Mouse (Mus musculus) midbrain, embryonic 14.5 days (tissue): ENCODE results near the gene Oxnad1. TPM values are rescaled to one million over a fixed set of nuclear protein-coding genes. Genes with fewer than 3 reads are reported as not detected.
"Not testable (repeated sequence)": the region's sequence is repeated elsewhere in the genome, so short reads cannot be mapped to it uniquely, and the experiment has no call there.

Experiments
- ATAC-seq: fragments of 200-750 bp; cut with Nextera tagmentation; 2 replicates; pipeline ENCODE4 v1.8.0; 2017; ENCODE audit warnings: moderate number of reproducible peaks, moderate library complexity; ENCODE audit not compliant: low FRiP score, low TSS enrichment
- DNase-seq: peaks from one replicate; pipeline ENCODE4 v3.0.0-alpha.2; 2015
- H3K27ac ChIP-seq: fragments of 300-500 bp; sonication (generic); replicated peaks from 2 replicates; pipeline ENCODE4 v1.5.1; 2014; ENCODE audit warnings: mild to moderate bottlenecking, low read depth, low read length, moderate library complexity
- H3K27me3 ChIP-seq: fragments of 300-500 bp; sonication (generic); 2 replicates; pipeline ENCODE4 v1.6.1; 2014; ENCODE audit warnings: low read length, control low read depth, mixed read lengths; ENCODE audit not compliant: control insufficient read depth, insufficient read depth
- H3K36me3 ChIP-seq: fragments of 300-500 bp; sonication (generic); 2 replicates; pipeline ENCODE4 v1.6.1; 2014; ENCODE audit warnings: low read length, control low read depth; ENCODE audit not compliant: control insufficient read depth, insufficient read depth
- H3K4me1 ChIP-seq: fragments of 300-500 bp; sonication (generic); 2 replicates; pipeline ENCODE4 v1.6.1; 2014; ENCODE audit warnings: mild to moderate bottlenecking, antibody characterized with exemption, low read length, control low read depth; ENCODE audit not compliant: control insufficient read depth, insufficient read depth
- H3K4me2 ChIP-seq: fragments of 300-500 bp; sonication (generic); 2 replicates; pipeline ENCODE4 v1.6.1; 2014; ENCODE audit warnings: mild to moderate bottlenecking, low read length, moderate library complexity
- H3K4me3 ChIP-seq: fragments of 300-500 bp; sonication (generic); replicated peaks from 2 replicates; pipeline ENCODE4 v1.5.1; 2014; ENCODE audit warnings: low read depth, low read length
- H3K9ac ChIP-seq: fragments of 300-500 bp; sonication (generic); replicated peaks from 2 replicates; pipeline ENCODE4 v1.6.1; 2014; ENCODE audit warnings: mild to moderate bottlenecking, low read length, moderate library complexity
- H3K9me3 ChIP-seq: fragments of 300-500 bp; sonication (generic); 2 replicates; pipeline ENCODE4 v1.6.1; 2016; ENCODE audit warnings: low read length, control low read depth, mixed read lengths; ENCODE audit not compliant: control insufficient read depth
- WGBS: fragments of 180-500 bp; shearing (Covaris S2); extraction: QIAGEN DNeasy Blood & Tissue Kit; methylation state at CpG from one replicate; pipeline ENCODE4 v1.1.7; 2014; 5-methylcytosine and 5-hydroxymethylcytosine counted together
- polyA plus RNA-seq: library from polyadenylated mRNA; unstranded; fragments of >200 nt; fragmentation: Nextera tagmentation; extraction: Ambion mirVana; gene quantifications from 2 replicates; pipeline ENCODE4 v1.2.1, GENCODE M21; 2014

Oxnad1 gene
- polyA plus RNA-seq, 1 experiment from 2014 or later, result 11.7 TPM

- Histone ChIP-seq H3K9me3 (no peaks in the 10 kb centered on the region), H3K27me3 (no peaks in the 10 kb centered on the region), H3K9ac (no peak overlapping the region), H3K4me3 (no peak overlapping the region), H3K4me1 (no peaks in the 10 kb centered on the region), H3K36me3 (no peaks in the 10 kb centered on the region), H3K4me2 (no peak overlapping the region), H3K27ac (no peak overlapping the region)
- DNase-seq (peak; percentile 3), ATAC-seq (no peak)
- 45% methylated on average over 2 of the region's 2 CpGs for WGBS
Observed at GRCm38 (mm10) chr14:32121920-32122315, 36.7 kb downstream of the Oxnad1 start.

DNA sequence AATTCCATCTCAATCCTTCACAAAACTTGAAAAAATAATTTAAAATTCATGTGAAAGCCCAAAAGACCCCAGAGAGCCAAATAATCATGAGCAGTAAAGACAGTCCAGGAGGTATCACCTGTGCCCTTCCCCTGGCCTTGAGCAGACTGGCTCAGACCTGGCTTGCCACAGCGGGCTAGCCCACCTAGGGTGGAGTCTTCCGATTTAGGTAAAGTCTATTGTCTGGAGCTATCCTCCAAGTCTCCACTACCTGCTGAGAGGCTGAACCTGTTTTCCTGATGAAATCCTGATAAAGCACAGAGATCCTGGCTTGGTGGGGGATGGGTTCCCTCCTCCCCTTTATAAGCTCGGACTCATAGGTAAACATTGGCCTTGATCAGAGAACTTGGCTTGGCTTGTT is 39.1 kb downstream of the Oxnad1 start:
- ATAC-seq (no peak), DNase-seq (no peak)
- H3K27ac ChIP-seq, result no peak overlapping the region
- no peaks in the 10 kb centered on the region for H3K27me3 ChIP-seq
- no peak overlapping the region for H3K9ac ChIP-seq
- H3K4me3 ChIP-seq, result no peak overlapping the region
- no peaks in the 10 kb centered on the region for H3K36me3 ChIP-seq
- H3K9me3 ChIP-seq, result no peaks in the 10 kb centered on the region
- 65% methylated on average over 3 of the region's 3 CpGs for WGBS
- H3K4me1 ChIP-seq, result no peaks in the 10 kb centered on the region
- H3K4me2 ChIP-seq, result no peak overlapping the region

- H3K4me1 ChIP-seq, ATAC-seq, H3K4me3 ChIP-seq, H3K27me3 ChIP-seq, H3K9me3 ChIP-seq, H3K36me3 ChIP-seq, H3K4me2 ChIP-seq, H3K27ac ChIP-seq, DNase-seq, H3K9ac ChIP-seq: not testable (repeated sequence)
- WGBS, result 81% methylated on average over 5 of the region's 5 CpGs
Observed at GRCm38 (mm10) chr14:32125256-32125655, 40.1 kb downstream of the Oxnad1 start.

- H3K27ac ChIP-seq, result no peak overlapping the region
- ATAC-seq (no peak), DNase-seq (no peak)
- H3K36me3 ChIP-seq, result no peaks in the 10 kb centered on the region
- H3K9me3 ChIP-seq, result no peaks in the 10 kb centered on the region
- no peak overlapping the region for H3K4me3 ChIP-seq
- H3K27me3 ChIP-seq, result no peaks in the 10 kb centered on the region
- no peaks in the 10 kb centered on the region for H3K4me1 ChIP-seq
- H3K4me2 ChIP-seq, result no peak overlapping the region
- 83% methylated on average over 5 of the region's 5 CpGs for WGBS
- no peak overlapping the region for H3K9ac ChIP-seq
Observed at GRCm38 (mm10) chr14:32128409-32128808, 43.2 kb downstream of the Oxnad1 start.

DNA sequence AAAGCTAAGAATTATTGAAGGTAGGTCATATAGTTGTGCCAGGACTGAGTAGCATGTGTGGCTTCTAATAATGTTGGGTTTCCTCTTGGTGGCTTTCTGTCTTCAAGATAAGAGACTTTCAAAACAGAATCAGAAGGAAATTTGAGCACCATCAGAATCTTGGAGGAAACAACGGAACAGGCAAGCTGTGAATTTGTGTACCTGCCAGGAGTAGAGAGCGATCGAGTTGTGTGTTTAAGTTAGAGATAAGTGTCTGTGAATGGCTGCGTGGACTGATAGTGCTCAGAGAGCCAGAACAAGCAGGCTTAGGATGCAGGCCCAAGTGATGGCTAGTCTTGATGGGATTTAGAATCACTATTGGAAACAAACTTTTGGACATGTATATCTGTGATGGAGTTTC is 46.7 kb downstream of the Oxnad1 start:
- Histone ChIP-seq H3K27ac (no peak overlapping the region), H3K4me2 (no peak overlapping the region), H3K9ac (no peak overlapping the region), H3K36me3 (no peaks in the 10 kb centered on the region), H3K4me1 (no peaks in the 10 kb centered on the region), H3K4me3 (no peak overlapping the region), H3K9me3 (no peaks in the 10 kb centered on the region), H3K27me3 (no peaks in the 10 kb centered on the region)
- DNase-seq (no peak), ATAC-seq (no peak)
- 91% methylated on average over 4 of the region's 4 CpGs for WGBS

- ATAC-seq (no peak), DNase-seq (no peak)
- 72% methylated on average over 2 of the region's 2 CpGs for WGBS
- Histone ChIP-seq H3K4me1 (no peaks in the 10 kb centered on the region), H3K36me3 (no peaks in the 10 kb centered on the region), H3K4me2 (no peak overlapping the region), H3K9ac (no peak overlapping the region), H3K9me3 (no peaks in the 10 kb centered on the region), H3K4me3 (no peak overlapping the region), H3K27me3 (no peaks in the 10 kb centered on the region), H3K27ac (no peak overlapping the region)
Observed at GRCm38 (mm10) chr14:32134293-32134692, 49.1 kb downstream of the Oxnad1 start.

DNA sequence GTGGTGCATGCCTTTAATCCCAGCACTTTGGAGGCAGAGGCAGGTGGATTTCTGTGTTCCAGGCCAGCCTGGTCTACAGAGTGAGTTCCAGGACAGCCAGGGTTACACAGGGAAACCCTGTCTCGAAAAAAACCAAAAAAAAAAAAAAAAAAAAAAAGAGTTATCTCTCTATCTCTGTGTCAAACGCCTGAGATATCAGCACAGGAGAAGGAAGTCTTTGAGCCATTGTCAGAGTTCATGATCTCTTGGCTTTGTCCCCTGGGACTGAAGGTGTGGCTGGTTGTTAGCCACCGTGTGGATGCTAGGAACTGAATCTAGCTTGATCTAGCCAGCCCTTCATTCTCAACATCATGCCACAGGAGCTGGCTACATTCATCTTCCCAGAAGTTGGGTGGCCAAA is 51.3 kb downstream of the Oxnad1 start:
- H3K4me3 ChIP-seq, H3K27me3 ChIP-seq, ATAC-seq, H3K36me3 ChIP-seq, DNase-seq, H3K9ac ChIP-seq, H3K4me2 ChIP-seq, H3K4me1 ChIP-seq, H3K27ac ChIP-seq, H3K9me3 ChIP-seq: not testable (repeated sequence)
- WGBS, result 73% methylated on average over 3 of the region's 3 CpGs

GRCm38 (mm10) chr14:32140359-32140965 is 55.3 kb downstream of the Oxnad1 start:
- no peak for ATAC-seq
- Histone ChIP-seq H3K9ac (no peak overlapping the region), H3K27ac (no peak overlapping the region), H3K36me3 (no peaks in the 10 kb centered on the region), H3K4me3 (no peak overlapping the region), H3K4me2 (no peak overlapping the region), H3K27me3 (no peaks in the 10 kb centered on the region), H3K4me1 (no peaks in the 10 kb centered on the region), H3K9me3 (no peaks in the 10 kb centered on the region)
- no peak for DNase-seq
- 84% methylated on average over 5 of the region's 5 CpGs for WGBS

DNA sequence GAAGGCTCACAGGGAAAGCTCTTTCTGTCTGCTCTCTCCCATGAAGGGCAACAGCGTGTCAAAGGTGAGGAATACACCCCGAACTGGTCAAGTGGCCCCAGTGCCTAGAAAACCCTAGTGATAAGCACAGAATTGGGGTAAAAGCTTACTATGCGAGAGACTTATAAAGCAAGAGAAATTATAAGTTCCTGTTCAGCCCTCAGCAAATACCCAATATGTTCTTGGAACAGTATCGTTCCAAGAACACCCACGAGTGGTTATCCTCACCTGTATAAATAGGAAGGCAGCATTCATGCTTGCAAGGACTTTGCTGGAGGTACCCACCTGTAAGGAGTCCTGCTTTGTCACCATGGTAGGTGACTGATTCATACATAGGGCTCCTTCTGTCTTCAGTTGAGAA is 56.5 kb downstream of the Oxnad1 start, which contains the start of gene Msmb:
Gene Msmb (plus strand): TSS at position 301 of the 400 bp plus-strand sequence.
- H3K9me3 ChIP-seq, result no peaks in the 10 kb centered on the region
- DNase-seq (no peak), ATAC-seq (no peak)
- no peaks in the 10 kb centered on the region for H3K4me1 ChIP-seq
- H3K27me3 ChIP-seq, result no peaks in the 10 kb centered on the region
- no peak within 1 kb of the TSS for H3K4me3 ChIP-seq
- H3K36me3 ChIP-seq, result no peaks in the 10 kb centered on the region
- no peak within 1 kb of the TSS for H3K9ac ChIP-seq
- WGBS, result 90% methylated on average over 5 of the region's 5 CpGs
- H3K27ac ChIP-seq, result no peak within 1 kb of the TSS
- no peak within 1 kb of the TSS for H3K4me2 ChIP-seq
